Mouse (Mus musculus): Measurements from ENCODE around the gene Gm45902. TPM values are rescaled to one million over a fixed set of nuclear protein-coding genes. Genes with fewer than 3 reads are reported as not detected.

The Gm45902 gene
- 4.8 and 5.1 TPM in 2 replicates for polyA plus RNA-seq (2014; fragmentation: Nextera tagmentation; extraction: Ambion mirVana)

DNA sequence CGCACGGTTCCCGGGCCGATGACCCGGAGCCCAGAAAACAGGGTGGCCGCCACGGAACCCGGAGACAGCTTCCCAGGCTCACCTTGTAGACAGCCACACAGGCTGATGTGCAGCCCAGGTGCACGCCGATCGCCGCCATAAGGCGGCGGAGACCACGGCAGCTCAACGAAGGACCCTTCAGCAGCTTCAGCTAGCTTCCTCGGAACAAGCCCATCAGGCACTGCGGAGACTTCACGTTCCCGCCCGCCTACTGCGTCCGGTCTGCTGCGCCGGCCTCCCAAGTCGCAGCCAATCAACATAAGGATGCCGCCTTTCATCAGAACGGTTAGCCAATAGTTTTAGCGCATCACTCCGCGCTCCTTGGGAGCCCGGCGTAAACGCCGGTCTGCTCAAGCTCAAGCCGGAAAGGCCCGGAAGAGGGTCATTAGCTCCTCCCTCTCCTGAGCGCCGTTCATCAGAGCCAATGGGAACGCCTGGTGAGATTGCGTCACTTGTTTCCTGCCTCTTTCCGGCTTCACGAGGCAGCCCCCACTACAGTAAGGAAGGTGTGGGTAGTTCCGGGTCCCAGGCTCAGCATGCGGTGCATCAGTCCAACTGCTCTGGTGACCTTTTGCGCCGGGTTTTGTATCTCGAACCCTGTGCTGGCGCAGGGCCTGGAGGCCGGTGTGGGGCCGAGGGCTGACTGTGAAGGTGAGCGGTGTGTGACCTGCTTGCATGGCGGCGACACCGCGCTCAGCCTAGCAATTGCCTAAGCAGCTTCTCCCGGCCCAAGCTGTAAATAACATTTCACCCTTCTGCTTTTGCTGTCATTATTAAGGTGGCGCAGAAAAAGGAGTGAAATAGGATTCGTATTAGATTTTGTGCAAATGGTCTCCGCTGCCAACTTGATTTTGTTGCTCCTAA lies at the start of gene Gm45902, which contains the start of the genes Hspa14 and Cdnf:
Gene Gm45902, minus strand, starts transcription at position 239 of the 903 bp plus-strand sequence.
Gene Hspa14, minus strand, starts transcription at position 263 of the 903 bp plus-strand sequence.
Gene Cdnf, plus strand, starts transcription at position 479 of the 903 bp plus-strand sequence.
- WGBS: under 1% methylated on average over 60 of the region's 60 CpGs
- H3K4me2 ChIP-seq (ENCODE audit: low read length): peak within 1 kb of the TSS; percentile 81
- peak; percentile 100 for ATAC-seq (replicated peaks; ENCODE audit: low FRiP score, low TSS enrichment, low read depth)

DNA sequence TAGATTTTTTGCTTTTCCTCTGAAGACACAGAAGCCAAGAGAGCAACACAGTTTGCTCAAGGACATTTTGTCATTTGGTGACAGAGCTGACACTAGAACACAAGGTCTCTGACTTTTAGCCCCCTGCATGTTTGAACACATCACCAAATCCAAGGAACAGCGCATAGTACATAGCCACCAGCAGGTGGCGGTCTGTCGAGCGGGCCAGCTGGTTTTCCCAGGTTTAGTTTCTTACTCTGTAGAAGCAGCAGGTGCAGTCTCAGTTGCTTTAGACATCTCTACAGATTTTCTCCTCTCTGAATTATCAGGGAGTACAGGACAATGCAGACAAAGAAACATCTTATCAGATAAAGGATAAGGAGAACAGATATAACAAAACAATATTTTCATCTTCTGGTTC lies 34.0 kb upstream of the Gm45902 start:
- Histone ChIP-seq H3K4me2 (ENCODE audit: low read length) (no peak overlapping the region), H3K9me3 (ENCODE audit: control insufficient read depth, low read length) (no peaks in the 10 kb centered on the region), H3K9ac (ENCODE audit: low read length) (no peak overlapping the region), H3K27me3 (replicated peaks; ENCODE audit: control insufficient read depth, insufficient read depth, low read length) (no peaks in the 10 kb centered on the region), H3K4me1 (replicated peaks; ENCODE audit: control insufficient read depth, insufficient read depth, low read length) (peaks cover 10% of the 10 kb centered on the region), H3K4me3 (ENCODE audit: low read depth, low read length) (no peak overlapping the region), H3K36me3 (ENCODE audit: control insufficient read depth, insufficient read depth, low read length) (no peaks in the 10 kb centered on the region), H3K27ac (ENCODE audit: low read depth) (no peak overlapping the region)
- ATAC-seq (replicated peaks; ENCODE audit: low FRiP score, low TSS enrichment, low read depth) (0 out of 2 replicates have a peak, but pooled peaks have one; percentile 40), DNase-seq (ENCODE audit: low spot score) (peak; percentile 70)
- WGBS: 2% methylated on average over 4 of the region's 4 CpGs

More for the DNA sequence above, at the start of gene Gm45902, which contains the start of the genes Hspa14 and Cdnf:
- Histone ChIP-seq H3K27me3 (replicated peaks; ENCODE audit: control insufficient read depth, insufficient read depth, low read length) (no peaks in the 10 kb centered on the region), H3K36me3 (ENCODE audit: control insufficient read depth, insufficient read depth, low read length) (peaks cover 30% of the 10 kb centered on the region), H3K4me3 (ENCODE audit: low read depth, low read length) (peak within 1 kb of the TSS; percentile 93), H3K9me3 (ENCODE audit: control insufficient read depth, low read length) (no peaks in the 10 kb centered on the region), H3K9ac (ENCODE audit: low read length) (peak within 1 kb of the TSS; percentile 87), H3K4me1 (replicated peaks; ENCODE audit: control insufficient read depth, insufficient read depth, low read length) (peaks cover 9% of the 10 kb centered on the region), H3K27ac (ENCODE audit: low read depth) (peak within 1 kb of the TSS; percentile 84)
- peak; percentile 95 for DNase-seq (ENCODE audit: low spot score)

GRCm38 (mm10) chr2:3546055-3546454 lies 33.5 kb upstream of the Gm45902 start:
- Histone ChIP-seq H3K9me3 (ENCODE audit: control insufficient read depth, low read length) (no peaks in the 10 kb centered on the region), H3K36me3 (ENCODE audit: control insufficient read depth, insufficient read depth, low read length) (no peaks in the 10 kb centered on the region), H3K4me3 (ENCODE audit: low read depth, low read length) (no peak overlapping the region), H3K27ac (ENCODE audit: low read depth) (no peak overlapping the region), H3K4me2 (ENCODE audit: low read length) (no peak overlapping the region), H3K27me3 (replicated peaks; ENCODE audit: control insufficient read depth, insufficient read depth, low read length) (no peaks in the 10 kb centered on the region), H3K4me1 (replicated peaks; ENCODE audit: control insufficient read depth, insufficient read depth, low read length) (peaks cover 14% of the 10 kb centered on the region), H3K9ac (ENCODE audit: low read length) (no peak overlapping the region)
- ATAC-seq (replicated peaks; ENCODE audit: low FRiP score, low TSS enrichment, low read depth) (no peak), DNase-seq (ENCODE audit: low spot score) (no peak)
- 62% methylated on average over 2 of the region's 2 CpGs for WGBS

DNA sequence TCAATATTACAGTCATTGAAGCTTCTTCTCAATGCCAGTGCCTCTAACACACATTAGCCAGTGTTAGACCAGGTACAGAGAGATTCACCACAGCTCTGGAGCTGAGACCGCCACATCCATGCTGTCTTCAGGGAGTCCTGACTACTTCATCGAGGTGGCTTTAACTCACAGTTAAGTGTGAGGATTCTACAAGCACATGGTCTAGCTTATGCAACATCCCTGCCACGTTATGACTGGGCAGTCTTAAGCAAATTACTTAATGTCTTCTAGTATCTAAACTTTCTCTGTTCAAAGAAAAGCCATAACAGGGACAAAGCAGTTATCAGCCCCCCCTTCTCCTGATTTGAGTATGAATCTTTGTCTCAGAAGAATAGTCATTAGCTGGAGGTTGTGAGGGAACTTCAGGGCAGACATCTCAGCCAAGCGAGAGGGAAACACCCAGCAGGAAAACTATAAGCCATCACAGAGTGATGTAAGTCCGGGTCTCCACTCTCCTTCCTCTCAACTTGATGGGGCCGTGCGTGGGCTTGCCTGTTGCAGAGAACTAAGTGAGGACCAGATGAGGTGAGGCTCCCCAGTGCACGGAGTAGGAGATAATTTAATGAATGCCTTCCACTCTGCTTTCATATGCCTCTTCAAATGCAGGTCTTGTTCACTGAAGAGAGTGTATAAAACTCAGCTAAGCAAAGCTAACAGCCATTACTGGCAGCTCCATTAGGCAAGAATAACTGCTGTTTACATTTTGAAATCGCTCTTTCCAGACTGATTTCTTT lies 28.9 kb upstream of the Gm45902 start:
- ATAC-seq (replicated peaks; ENCODE audit: low FRiP score, low TSS enrichment, low read depth) (0 out of 2 replicates have a peak, but pooled peaks have one; percentile 40), DNase-seq (ENCODE audit: low spot score) (peak; percentile 55)
- Histone ChIP-seq H3K4me1 (replicated peaks; ENCODE audit: control insufficient read depth, insufficient read depth, low read length) (peaks cover 14% of the 10 kb centered on the region), H3K4me3 (ENCODE audit: low read depth, low read length) (no peak overlapping the region), H3K4me2 (ENCODE audit: low read length) (no peak overlapping the region), H3K36me3 (ENCODE audit: control insufficient read depth, insufficient read depth, low read length) (no peaks in the 10 kb centered on the region), H3K27me3 (replicated peaks; ENCODE audit: control insufficient read depth, insufficient read depth, low read length) (no peaks in the 10 kb centered on the region), H3K9ac (ENCODE audit: low read length) (no peak overlapping the region), H3K27ac (ENCODE audit: low read depth) (peak overlapping the region; percentile 24; the same call in 1 of the 2 replicates), H3K9me3 (ENCODE audit: control insufficient read depth, low read length) (no peaks in the 10 kb centered on the region)
- WGBS: 39% methylated on average over 9 of the region's 9 CpGs

DNA sequence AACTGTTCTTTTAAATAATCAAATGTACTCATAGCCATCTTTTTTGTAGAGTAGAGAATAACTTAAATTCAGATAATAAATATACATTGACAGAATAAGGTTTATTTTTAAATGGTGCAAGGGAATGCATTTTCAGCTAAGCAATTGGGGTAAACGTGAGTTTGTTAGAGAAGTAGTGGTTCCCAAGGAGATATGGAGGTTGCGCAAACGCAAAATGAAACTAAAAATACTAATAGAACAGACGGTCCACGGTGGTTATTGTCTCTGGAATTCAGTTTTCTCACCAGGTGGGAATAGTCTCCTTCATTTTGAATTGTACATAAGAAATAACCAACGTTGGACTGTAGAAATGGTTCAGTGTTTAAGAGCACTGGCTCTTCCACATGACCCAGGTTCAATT lies 13.7 kb upstream of the Gm45902 start:
- no peak for ATAC-seq (replicated peaks; ENCODE audit: low FRiP score, low TSS enrichment, low read depth)

DNA sequence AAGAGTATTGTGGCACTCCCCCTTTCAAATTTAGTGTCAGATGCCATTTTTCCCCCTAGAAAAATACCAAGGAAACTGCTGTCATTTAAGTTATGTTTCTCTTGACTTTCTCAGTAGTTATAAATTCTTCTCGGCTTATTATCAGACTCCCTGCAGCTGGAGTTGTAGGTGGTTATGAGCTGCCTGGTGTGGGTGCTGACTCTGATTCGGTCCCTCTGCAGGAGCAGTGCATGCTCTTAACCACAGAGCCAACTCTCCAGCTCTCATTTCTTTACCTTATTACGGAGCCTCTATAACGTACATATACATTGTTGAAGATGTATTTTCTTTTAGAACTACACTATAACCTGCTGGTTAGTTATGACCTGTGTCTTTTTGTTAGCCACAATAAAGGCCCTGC lies 10.0 kb upstream of the Gm45902 start:
- Histone ChIP-seq H3K36me3 (ENCODE audit: control insufficient read depth, insufficient read depth, low read length) (no peaks in the 10 kb centered on the region), H3K9ac (ENCODE audit: low read length) (no peak overlapping the region), H3K4me1 (replicated peaks; ENCODE audit: control insufficient read depth, insufficient read depth, low read length) (no peaks in the 10 kb centered on the region), H3K4me2 (ENCODE audit: low read length) (no peak overlapping the region), H3K4me3 (ENCODE audit: low read depth, low read length) (no peak overlapping the region), H3K27me3 (replicated peaks; ENCODE audit: control insufficient read depth, insufficient read depth, low read length) (no peaks in the 10 kb centered on the region), H3K9me3 (ENCODE audit: control insufficient read depth, low read length) (no peaks in the 10 kb centered on the region), H3K27ac (ENCODE audit: low read depth) (no peak overlapping the region)
- DNase-seq (ENCODE audit: low spot score): no peak
- WGBS: 65% methylated on average over 4 of the region's 4 CpGs
- ATAC-seq (replicated peaks; ENCODE audit: low FRiP score, low TSS enrichment, low read depth): no peak

More for the DNA sequence above, 13.7 kb upstream of the Gm45902 start:
- H3K9ac ChIP-seq (ENCODE audit: low read length): no peak overlapping the region
- H3K27me3 ChIP-seq (replicated peaks; ENCODE audit: control insufficient read depth, insufficient read depth, low read length): no peaks in the 10 kb centered on the region
- no peak overlapping the region for H3K4me3 ChIP-seq (ENCODE audit: low read depth, low read length)
- H3K4me2 ChIP-seq (ENCODE audit: low read length): no peak overlapping the region
- 80% methylated on average over 6 of the region's 6 CpGs for WGBS
- H3K4me1 ChIP-seq (replicated peaks; ENCODE audit: control insufficient read depth, insufficient read depth, low read length): no peaks in the 10 kb centered on the region
- no peaks in the 10 kb centered on the region for H3K36me3 ChIP-seq (ENCODE audit: control insufficient read depth, insufficient read depth, low read length)
- no peak for DNase-seq (ENCODE audit: low spot score)
- no peak overlapping the region for H3K27ac ChIP-seq (ENCODE audit: low read depth)
- H3K9me3 ChIP-seq (ENCODE audit: control insufficient read depth, low read length): no peaks in the 10 kb centered on the region

DNA sequence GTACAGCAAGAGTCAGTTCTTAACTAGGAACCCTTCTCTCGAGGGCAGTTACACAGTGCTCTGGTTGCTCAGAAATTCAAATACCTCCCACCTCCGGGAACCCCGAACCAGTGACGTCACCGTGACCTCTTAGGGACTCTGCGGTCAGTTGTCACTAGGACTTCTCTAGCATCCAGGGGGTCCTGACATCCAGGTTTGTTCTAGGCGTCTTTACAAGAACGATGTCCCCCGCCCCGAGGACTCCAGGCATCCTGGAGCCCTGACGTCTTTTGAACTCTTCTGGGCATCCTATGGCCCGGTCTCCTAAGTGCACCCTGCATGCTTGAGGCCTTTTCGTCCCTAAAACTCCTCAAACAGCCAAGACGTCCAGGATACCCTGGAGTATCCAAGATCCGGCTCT lies 514 bp downstream of the Gm45902 start:
- Histone ChIP-seq H3K27ac (ENCODE audit: low read depth) (peak overlapping the region; percentile 84), H3K4me3 (ENCODE audit: low read depth, low read length) (peak overlapping the region; percentile 93), H3K9me3 (ENCODE audit: control insufficient read depth, low read length) (no peaks in the 10 kb centered on the region), H3K9ac (ENCODE audit: low read length) (peak overlapping the region; percentile 87), H3K27me3 (replicated peaks; ENCODE audit: control insufficient read depth, insufficient read depth, low read length) (no peaks in the 10 kb centered on the region), H3K4me2 (ENCODE audit: low read length) (peak overlapping the region; percentile 80), H3K4me1 (replicated peaks; ENCODE audit: control insufficient read depth, insufficient read depth, low read length) (peaks cover 9% of the 10 kb centered on the region), H3K36me3 (ENCODE audit: control insufficient read depth, insufficient read depth, low read length) (peaks cover 36% of the 10 kb centered on the region)
- ATAC-seq (replicated peaks; ENCODE audit: low FRiP score, low TSS enrichment, low read depth) (0 out of 2 replicates have a peak, but pooled peaks have one; percentile 1), DNase-seq (ENCODE audit: low spot score) (no peak)
- under 1% methylated on average over 15 of the region's 15 CpGs for WGBS

DNA sequence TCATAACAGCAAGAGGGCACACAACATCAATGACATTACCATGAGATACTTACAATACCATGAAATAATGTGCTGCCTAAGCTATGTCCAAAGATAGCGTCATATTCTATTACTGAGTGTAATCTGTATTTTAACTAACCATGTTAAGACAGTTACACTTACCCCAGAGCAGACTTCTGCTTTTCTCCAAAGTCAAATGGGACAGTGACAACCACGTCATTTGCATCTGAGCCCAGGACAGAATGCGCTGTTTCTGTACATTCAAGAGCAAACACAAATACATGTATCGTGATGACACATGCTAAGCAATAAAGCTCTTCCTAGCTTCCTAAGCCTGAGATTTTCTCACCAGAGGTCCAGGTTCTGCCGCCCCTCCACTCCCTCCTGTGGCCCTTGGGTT lies 11.7 kb downstream of the Gm45902 start:
- no peak for ATAC-seq (replicated peaks; ENCODE audit: low FRiP score, low TSS enrichment, low read depth)
- Histone ChIP-seq H3K9me3 (ENCODE audit: control insufficient read depth, low read length) (no peaks in the 10 kb centered on the region), H3K27me3 (replicated peaks; ENCODE audit: control insufficient read depth, insufficient read depth, low read length) (no peaks in the 10 kb centered on the region), H3K9ac (ENCODE audit: low read length) (no peak overlapping the region), H3K36me3 (ENCODE audit: control insufficient read depth, insufficient read depth, low read length) (peaks cover 80% of the 10 kb centered on the region), H3K27ac (ENCODE audit: low read depth) (no peak overlapping the region), H3K4me1 (replicated peaks; ENCODE audit: control insufficient read depth, insufficient read depth, low read length) (no peaks in the 10 kb centered on the region), H3K4me2 (ENCODE audit: low read length) (no peak overlapping the region), H3K4me3 (ENCODE audit: low read depth, low read length) (no peak overlapping the region)
- 96% methylated on average over 5 of the region's 5 CpGs for WGBS
- DNase-seq (ENCODE audit: low spot score): no peak

All from intestine, embryonic 14.5 days (tissue).